Mouse (Mus musculus) ES-E14 (cell line): ENCODE data around the gene Echs1.

Experiments
- CHD2 ChIP-seq: IDR thresholded peaks from 2 replicates; pipeline ENCODE4 v1.6.1; 2014; ENCODE audit warnings: mild to moderate bottlenecking, low read depth, low read length, inconsistent platforms
- HCFC1 ChIP-seq: IDR thresholded peaks from 2 replicates; pipeline ENCODE4 v1.6.1; 2012; ENCODE audit warnings: low read length, inconsistent platforms, borderline replicate concordance; ENCODE audit not compliant: insufficient read depth
- ZC3H11A ChIP-seq: IDR thresholded peaks from 2 replicates; pipeline ENCODE4 v1.6.1; 2012; ENCODE audit warnings: low read depth, mild to moderate bottlenecking, inconsistent platforms, low read length, borderline replicate concordance

GRCm38 (mm10) chr7:140096055-140096454 is 20.2 kb downstream of the Echs1 start:
- TF ChIP-seq CHD2 = no peak
- TF ChIP-seq ZC3H11A = no peak
- TF ChIP-seq HCFC1 = no peak
